Mouse (Mus musculus) lung, postnatal 25 days (tissue): ENCODE measurements at regions not wholly inside any gene's neighbourhood (a gene's known extent, or its start where the extent isn't known, plus 50 kb on each side); places are given as distances from the start of the nearest gene placed in this dataset.
A peak's percentile ranks its signal among the peaks of the same experiment; 100 is the strongest.

Source experiments
- DNase-seq: peaks from one replicate; pipeline ENCODE4 v3.0.0; 2022; ENCODE audit warnings: low spot score

DNA sequence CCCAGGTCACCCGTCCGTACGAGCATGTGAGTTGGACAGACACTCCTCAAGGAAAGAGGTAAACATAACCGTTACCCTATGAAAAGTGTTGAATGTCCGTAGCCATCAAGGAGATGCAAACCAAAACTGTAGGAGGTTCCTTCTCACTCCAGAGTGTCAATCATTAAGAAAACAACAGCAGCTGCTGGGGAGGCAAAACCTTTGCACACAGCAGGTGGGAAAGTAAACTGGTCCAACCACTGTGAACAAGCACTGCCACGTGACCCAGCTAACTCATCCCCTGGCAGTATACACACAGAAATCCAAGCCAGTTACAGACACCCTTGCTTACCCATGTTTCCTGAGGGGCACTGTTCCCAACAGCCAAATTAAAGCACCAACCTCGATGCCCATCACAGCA, 54.7 kb upstream of the Irx5 start:
- DNase-seq = no peak

DNA sequence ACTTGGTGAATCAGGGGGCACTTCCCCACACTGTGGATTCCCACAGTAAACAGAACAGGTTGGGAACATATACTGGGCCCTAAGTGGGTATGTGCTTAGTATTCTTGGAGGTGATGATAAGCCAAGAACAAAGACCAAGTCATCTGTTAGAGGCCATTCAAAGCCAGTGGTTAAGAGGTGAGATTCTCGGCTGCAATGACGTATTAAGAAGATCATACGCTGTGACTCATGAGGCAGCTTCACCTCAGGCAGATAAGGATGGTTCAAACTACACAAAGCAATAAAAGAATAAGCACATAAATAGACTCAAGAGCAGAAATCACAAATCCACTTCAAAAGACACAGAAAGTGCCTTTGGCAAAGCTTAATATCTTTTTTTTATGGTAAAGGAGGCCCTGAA, 56.4 kb upstream of the Irx5 start:
- no peak for DNase-seq

GRCm38 (mm10) chr8:92286841-92287811, 70.3 kb upstream of the Irx5 start:
- DNase-seq = no peak

GRCm38 (mm10) chr8:92275755-92276154, 81.7 kb upstream of the Irx5 start:
- DNase-seq = no peak

GRCm38 (mm10) chr8:92272726-92273125, 84.7 kb upstream of the Irx5 start:
- no peak for DNase-seq

GRCm38 (mm10) chr8:92272073-92272472, 85.4 kb upstream of the Irx5 start:
- no peak for DNase-seq

- no peak for DNase-seq
Observed at GRCm38 (mm10) chr8:92270636-92271035, 86.8 kb upstream of the Irx5 start.

DNA sequence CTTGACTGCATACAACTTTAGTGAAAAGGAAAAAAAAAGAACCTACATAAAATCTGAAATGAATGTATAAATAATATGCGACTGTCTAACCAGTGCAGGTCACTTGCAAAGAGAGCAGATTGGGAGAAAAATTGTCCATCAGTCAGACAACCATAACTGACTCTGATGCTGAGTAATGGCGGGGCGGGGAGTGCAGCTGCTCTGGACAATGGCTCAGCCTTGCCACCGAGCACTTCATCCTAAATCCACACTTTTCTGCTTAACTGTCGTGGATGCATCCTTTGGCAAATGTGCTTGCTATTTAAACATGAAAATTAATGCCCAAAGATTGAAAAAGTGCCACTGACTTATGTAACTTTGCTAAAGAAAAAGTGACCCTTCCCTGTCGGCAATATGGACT, 90.0 kb upstream of the Irx5 start:
- no peak for DNase-seq

GRCm38 (mm10) chr8:92260056-92260455, 97.4 kb upstream of the Irx5 start:
- DNase-seq = no peak

GRCm38 (mm10) chr8:92258258-92258657, 99.2 kb upstream of the Irx5 start:
- DNase-seq = peak; percentile 15

DNA sequence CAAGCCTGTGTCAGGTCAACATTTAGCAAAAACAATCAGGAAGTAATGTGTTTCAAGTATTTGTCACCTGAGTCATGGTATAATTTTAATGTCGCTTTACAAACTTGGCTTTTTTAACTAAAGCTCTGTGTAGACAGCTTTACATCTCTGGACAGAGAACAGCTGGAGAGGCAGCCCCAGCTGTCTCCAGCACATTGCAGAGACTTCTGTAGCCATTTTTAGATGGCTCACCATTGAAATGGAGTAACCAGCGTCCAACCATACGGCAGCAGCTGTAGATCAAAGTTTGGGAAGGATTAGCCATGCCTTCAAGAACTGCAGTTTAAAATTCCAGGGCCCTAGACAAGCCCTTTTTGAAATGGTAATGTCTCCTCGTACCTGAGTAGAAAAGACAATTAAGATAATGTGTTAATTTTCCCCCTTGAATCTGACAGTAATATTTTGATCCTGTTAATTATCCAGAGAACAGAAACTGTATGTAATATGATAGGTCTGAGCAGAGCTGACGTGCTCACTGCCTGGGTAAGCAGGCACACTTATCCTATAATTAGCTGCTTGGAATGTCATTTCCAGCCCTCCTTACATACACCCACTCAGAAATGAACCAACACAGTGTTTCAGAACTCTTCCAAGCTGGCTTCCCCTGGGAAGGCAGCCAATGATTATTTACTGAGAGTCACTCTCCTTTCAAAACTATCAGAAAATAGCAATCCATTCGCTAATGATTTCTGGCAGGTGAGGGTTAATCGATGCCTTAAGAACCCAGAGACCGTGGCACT, 104.6 kb upstream of the Irx5 start:
- no peak for DNase-seq

DNA sequence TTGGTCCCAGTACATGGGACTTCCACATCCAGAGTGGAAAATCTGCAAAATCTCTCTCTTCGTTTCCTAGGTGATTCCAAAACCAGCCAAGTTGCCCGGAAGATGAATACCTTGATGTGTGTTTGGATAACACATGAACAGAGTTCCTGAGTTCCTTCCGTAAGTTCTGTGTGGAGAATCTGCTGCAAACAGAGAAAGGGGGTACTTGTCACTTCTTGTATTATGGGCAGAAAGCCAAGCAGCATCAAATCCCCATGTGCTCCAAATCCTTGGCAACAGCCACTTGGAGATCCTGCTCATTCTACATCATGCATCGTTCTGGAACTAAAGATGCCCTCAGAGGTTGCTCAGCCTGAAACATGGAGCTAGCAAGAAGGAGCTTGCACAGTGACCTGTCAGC, 111.1 kb upstream of the Irx5 start:
- no peak for DNase-seq

- no peak for DNase-seq
Observed at GRCm38 (mm10) chr8:92240686-92241275, 116.6 kb upstream of the Irx5 start.

- no peak for DNase-seq
Observed at GRCm38 (mm10) chr8:92231326-92232225, 125.8 kb upstream of the Irx5 start.

GRCm38 (mm10) chr8:92229526-92229925, 127.9 kb upstream of the Irx5 start:
- no peak for DNase-seq

DNA sequence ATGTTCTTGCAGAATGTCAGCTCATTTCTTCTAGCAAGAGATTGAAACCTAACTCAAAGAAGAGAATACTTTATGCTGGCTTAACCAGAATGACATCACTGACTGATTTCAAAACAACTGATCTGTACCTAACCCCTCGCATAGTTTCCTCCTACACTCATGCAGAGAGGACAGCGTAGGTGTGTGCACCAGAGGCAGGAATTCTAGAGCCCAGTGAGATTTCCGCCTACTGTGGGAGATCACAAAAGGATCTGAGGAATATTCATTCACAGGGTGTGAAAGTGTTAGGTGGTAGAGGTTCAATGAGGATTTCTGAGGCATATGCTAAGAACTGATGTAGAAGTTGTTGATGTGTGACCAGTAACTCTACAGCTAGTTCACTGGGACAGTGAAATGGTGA, 132.5 kb upstream of the Irx5 start:
- DNase-seq = no peak

- no peak for DNase-seq
Observed at GRCm38 (mm10) chr8:92222992-92223391, 134.4 kb upstream of the Irx5 start.

DNA sequence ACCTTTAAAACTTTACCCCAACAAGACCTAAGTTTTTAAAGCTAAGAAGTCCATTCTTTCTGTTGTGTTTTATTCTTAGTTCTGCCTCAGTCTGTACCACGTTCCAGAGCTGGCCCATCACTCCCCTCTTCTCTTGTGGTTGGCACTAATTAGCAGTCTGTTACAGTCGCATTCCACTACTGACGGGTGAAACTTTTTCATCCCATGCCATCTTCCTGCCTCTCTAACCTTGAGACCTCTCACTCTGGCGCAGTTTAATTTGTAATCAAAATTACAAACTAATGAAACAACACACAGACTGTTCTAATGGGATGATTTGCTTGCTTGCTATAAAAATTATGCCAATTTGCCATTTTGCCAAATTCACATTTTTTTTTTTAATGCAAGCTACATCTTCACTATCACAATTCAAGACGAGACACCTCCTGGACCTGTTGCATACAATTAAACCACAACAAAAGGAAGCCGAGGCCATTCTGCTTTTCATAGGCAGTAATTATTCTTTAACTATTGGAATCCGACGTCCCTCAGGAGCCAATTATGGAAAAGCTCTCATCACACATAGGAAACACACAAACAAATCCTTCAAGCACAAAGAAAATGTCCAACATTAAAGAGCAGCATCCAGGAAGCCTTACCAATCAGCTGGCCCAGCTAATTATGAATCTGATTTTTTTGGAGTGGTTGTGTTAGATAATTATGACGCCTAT, 138.1 kb upstream of the Irx5 start:
- no peak for DNase-seq

- DNase-seq = no peak
Observed at GRCm38 (mm10) chr8:92217521-92217920, 139.9 kb upstream of the Irx5 start.

- DNase-seq = no peak
Observed at GRCm38 (mm10) chr8:92216176-92216575, 141.2 kb upstream of the Irx5 start.
